Mouse (Mus musculus) stomach, postnatal 0 days (tissue): ENCODE results near the gene Nolc1.

ENCODE experiments used
- CTCF ChIP-seq: IDR thresholded peaks from 2 replicates; pipeline ENCODE4 v1.5.1; 2016; ENCODE audit warnings: antibody characterized with exemption, low read depth, mild to moderate bottlenecking, moderate library complexity
- EP300 ChIP-seq: optimal IDR thresholded peaks from 2 replicates; pipeline ENCODE3; 2016; ENCODE audit warnings: antibody characterized with exemption

GRCm38 (mm10) chr19:46085185-46085584, 9.5 kb downstream of the Nolc1 start:
- TF ChIP-seq CTCF (no peak), EP300 (no peak)
